Mouse (Mus musculus): ENCODE data around the gene Olfr612.
"Not testable (repeated sequence)": the region's sequence is repeated elsewhere in the genome, so short reads cannot be mapped to it uniquely, and the experiment has no call there.

Olfr612 gene

DNA sequence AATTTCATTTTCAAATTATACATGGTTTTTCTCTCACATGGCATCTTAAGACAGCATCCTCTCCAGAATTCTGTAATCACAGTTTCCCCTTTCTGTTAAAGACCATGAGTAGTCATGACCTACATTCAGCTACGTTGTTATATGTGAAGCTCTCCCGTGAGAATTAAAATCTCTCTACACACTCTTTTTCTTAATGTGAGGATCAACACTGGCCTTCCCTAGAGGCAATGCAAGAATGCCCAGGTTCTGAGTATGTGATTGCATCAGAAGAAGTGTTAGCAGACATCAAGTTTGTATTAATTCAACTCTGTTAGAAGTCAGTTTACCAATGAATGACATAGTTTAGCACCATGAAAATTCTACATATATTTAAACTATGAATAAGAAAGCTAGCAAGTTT, at the start of gene Olfr612:
Gene Olfr612, minus strand, starts transcription at position 101 of the 400 bp plus-strand sequence.
- DNase-seq (ENCODE audit: low spot score) = not testable (repeated sequence)

DNA sequence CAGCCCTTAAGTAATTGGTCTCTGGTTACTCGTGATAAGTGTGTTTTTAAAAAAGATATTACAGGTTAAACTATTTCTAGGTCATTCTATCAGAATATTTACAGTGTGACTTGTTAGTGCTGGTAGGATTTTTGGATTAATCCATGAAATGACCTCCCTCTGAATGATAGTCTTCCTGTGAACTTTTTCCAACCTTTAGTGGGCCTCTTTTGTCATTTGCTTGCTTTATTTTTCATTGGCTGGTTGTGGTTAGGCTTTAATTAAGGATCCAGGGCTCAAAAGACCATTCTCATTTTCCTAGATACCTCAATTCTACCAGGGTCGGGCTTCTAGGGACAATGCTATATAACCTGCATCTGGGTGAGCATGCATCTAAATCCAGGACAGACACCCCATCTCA, 47.3 kb upstream of the Olfr612 start, which contains the start of gene Olfr618:
Gene Olfr618, plus strand, starts transcription at position 301 of the 400 bp plus-strand sequence.
- DNase-seq (ENCODE audit: low spot score) = no peak

DNA sequence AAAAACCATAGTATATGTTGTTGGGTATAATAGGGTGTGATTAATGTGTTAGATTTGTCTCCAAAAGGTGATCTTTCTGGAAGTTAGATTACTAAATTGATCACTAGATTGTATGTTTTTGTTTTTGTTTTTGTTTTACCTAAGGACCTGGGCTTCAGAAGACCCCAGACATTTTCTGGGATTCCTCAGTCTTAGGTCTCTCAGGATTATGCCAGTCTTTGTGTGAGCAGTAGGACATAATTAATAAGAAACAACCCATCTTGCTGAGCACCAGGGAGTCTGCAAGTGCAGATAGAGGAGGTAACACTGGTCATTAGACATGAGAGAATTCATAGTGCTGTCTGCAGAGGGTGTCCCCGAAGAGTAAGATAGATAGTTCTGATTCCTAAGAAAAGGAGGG, 30.2 kb upstream of the Olfr612 start, which contains the start of gene Olfr617:
Gene Olfr617, plus strand, starts transcription at position 301 of the 400 bp plus-strand sequence.
- no peak for DNase-seq (ENCODE audit: low spot score)

DNA sequence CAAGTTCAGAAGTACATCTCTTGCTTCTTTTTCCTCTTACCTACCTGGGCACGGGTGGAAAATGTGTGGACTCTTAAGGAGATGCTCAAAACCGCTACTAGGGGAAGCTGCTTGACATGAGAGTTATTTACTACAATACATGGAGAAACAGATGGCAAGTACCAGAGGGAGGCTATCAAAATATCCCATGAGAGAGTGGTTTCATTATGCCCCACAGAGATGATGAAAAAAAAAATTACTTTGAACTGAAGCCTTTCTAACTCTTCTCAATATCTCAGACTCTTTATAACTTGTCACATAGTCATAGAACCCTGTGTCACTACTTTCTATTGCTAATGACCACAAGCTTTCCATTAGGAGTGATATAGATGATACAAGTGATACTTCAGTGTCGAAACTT, 26.5 kb upstream of the Olfr612 start, which contains the start of gene Olfr616:
Gene Olfr616, minus strand, starts transcription at position 101 of the 400 bp plus-strand sequence.
- no peak for DNase-seq (ENCODE audit: low spot score)

DNA sequence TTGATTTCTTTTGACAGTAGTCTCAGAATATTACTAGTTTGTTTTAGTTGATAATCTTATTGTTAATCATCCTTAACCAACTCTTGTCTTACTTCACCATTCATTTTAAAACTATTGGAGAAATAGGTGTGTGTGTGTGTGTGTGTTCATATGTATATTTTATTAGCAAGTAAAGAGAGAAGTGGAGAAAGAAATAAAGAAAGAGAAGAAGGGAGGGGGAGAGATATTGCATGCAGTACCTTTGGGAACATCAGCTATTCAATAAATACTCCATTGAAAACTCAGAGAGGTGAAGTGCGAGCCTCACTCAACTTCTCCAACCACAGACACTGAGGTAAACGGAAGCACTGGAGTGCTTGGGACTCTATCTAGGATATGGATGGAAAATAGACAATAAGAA, 13.3 kb upstream of the Olfr612 start, which contains the start of gene Olfr615:
Gene Olfr615, plus strand, starts transcription at position 301 of the 400 bp plus-strand sequence.
- no peak for DNase-seq (ENCODE audit: low spot score)

DNA sequence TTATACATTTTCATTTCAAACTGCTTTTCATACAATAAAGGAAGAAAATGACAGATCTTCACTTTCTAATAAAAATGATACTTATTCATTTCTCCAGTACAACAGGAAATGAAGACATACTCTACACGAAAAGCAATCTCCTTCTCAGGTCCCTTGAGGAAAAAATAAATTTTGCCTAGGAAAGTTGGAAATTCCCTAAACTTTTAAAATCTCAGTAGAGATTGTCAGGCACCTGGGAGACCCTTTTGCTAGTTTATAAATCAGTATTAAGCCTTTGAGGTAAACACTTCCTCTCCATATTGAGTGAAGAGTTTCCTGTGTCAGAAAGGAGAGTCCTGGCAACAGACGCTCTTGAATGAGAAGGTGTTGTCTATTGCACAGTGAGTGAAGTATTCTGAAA, 5.3 kb upstream of the Olfr612 start, which contains the start of gene Olfr613:
Gene Olfr613, plus strand, starts transcription at position 301 of the 400 bp plus-strand sequence.
- no peak for DNase-seq (ENCODE audit: low spot score)

DNA sequence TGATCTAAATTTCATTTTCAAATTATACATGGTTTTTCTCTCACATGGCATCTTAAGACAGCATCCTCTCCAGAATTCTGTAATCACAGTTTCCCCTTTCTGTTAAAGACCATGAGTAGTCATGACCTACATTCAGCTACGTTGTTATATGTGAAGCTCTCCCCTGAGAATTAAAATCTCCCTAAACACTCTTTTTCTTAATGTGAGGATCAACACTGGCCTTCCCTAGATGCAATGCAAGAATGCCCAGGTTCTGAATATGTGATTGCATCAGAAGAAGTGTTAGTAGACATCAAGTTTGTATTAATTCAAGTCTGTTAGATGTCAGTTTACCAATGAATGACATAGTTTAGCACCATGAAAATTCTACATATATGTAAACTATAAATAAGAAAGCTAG, 21.8 kb downstream of the Olfr612 start, which contains the start of gene Olfr611:
Gene Olfr611, minus strand, starts transcription at position 101 of the 400 bp plus-strand sequence.
- not testable (repeated sequence) for DNase-seq (ENCODE audit: low spot score)

DNA sequence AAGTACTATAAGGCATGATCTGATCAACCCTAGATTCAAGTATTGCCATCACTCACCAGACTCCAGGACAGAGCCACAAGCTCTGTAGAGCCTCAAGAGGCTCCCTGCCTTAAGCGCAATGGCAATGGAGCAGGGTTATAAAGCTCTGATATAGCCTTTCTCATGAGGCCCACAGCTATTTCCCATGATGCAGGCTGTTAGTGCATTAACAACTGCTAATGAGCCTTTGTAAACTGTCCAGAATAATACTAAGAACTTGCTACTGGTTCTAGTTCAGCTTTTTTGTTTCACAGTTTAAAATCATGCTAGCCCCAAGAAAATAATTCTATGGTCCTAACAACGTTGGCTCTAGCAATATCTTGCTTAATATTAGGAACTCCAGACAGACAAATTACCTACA, 30.5 kb downstream of the Olfr612 start, which contains the start of gene Olfr610:
Gene Olfr610, minus strand, starts transcription at position 101 of the 400 bp plus-strand sequence.
- DNase-seq (ENCODE audit: low spot score) = no peak

DNA sequence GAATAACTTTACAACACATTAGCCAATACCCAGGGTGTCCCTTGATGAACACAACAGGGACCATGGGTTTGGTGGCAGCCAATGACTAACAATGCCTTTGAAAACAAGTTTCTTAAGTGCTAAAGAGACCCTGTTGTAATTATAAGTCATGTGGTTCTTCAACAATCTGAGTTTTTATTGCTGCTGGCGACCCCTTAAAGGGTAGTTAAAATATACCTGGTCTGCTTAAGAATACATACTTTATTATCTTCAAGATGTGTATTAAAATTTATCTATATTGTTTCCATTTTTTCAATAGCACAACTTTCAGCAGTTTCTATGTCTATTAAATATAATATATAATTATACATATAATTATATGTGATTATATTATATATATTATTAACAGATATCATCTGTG, 44.6 kb downstream of the Olfr612 start, which contains the start of gene Olfr609:
Gene Olfr609, minus strand, starts transcription at position 101 of the 400 bp plus-strand sequence.
- no peak for DNase-seq (ENCODE audit: low spot score)
